Mouse (Mus musculus): ENCODE measurements around the gene Trex2.

DNA sequence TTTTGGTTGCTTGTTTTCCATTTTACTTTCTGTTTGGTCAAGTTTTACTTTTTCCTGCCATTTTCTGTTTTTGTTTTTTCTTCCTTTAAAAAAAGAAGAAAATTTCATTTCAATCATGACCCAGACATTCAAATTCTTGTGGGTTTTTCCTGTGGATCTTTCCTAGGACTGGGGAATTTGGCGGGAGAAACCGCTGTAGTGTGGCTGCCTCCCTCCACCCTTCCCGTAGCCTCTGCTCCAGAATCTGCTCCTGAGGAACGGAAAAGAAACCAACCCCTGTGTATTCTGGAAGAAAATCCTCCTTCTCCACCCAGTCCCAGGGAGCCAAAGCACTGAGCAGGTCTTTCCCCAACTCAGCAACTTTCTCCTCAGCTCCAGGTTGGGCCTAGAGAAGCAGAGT is 25.6 kb upstream of the Trex2 start:
- TF ChIP-seq GATA1 (IDR thresholded peaks at IDR 0.05; ENCODE audit: borderline replicate concordance, low read length): no peak
- TF ChIP-seq FLI1 (IDR thresholded peaks at IDR 0.05; ENCODE audit: low read length): no peak

Data from megakaryocyte, embryonic 14.5 days (primary cell).